Mouse (Mus musculus) midbrain, postnatal 0 days (tissue): ENCODE data around the gene Ccdc146. TPM values are rescaled to one million over a fixed set of nuclear protein-coding genes. Genes with fewer than 3 reads are reported as not detected.
A peak's percentile ranks its signal among the peaks of the same experiment; 100 is the strongest.

ENCODE experiments used
- ATAC-seq: fragments of 200-750 bp; cut with Nextera tagmentation; 2 replicates; pipeline ENCODE4 v1.8.0; 2017; ENCODE audit warnings: moderate number of reproducible peaks, mild to moderate bottlenecking, moderate TSS enrichment, moderate library complexity; ENCODE audit not compliant: low FRiP score
- DNase-seq: peaks from one replicate; pipeline ENCODE4 v3.0.0-alpha.2; 2015; ENCODE audit warnings: low spot score
- H3K27ac ChIP-seq: fragments of 300-500 bp; sonication (generic); 2 replicates; pipeline ENCODE4 v1.5.1; 2014; ENCODE audit warnings: low read depth, mild to moderate bottlenecking, low read length, mixed read lengths
- H3K27me3 ChIP-seq: fragments of 300-500 bp; sonication (generic); 2 replicates; pipeline ENCODE4 v1.6.1; 2014; ENCODE audit warnings: low read length, control low read depth, mixed read lengths; ENCODE audit not compliant: insufficient read depth
- H3K36me3 ChIP-seq: fragments of 300-500 bp; sonication (generic); 2 replicates; pipeline ENCODE4 v1.6.1; 2014; ENCODE audit warnings: low read length, control low read depth, mixed read lengths; ENCODE audit not compliant: insufficient read depth
- H3K4me1 ChIP-seq: fragments of 300-500 bp; sonication (generic); 2 replicates; pipeline ENCODE4 v1.6.1; 2014; ENCODE audit warnings: mild to moderate bottlenecking, control low read depth, antibody characterized with exemption, low read length, mixed read lengths; ENCODE audit not compliant: insufficient read depth
- H3K4me2 ChIP-seq: fragments of 300-500 bp; sonication (generic); 2 replicates; pipeline ENCODE4 v1.6.1; 2014; ENCODE audit warnings: low read depth, mild to moderate bottlenecking, low read length, mixed read lengths; ENCODE audit not compliant: poor library complexity, severe bottlenecking
- H3K4me3 ChIP-seq: fragments of 300-500 bp; sonication (generic); 2 replicates; pipeline ENCODE4 v1.5.1; 2014; ENCODE audit warnings: low read depth, mild to moderate bottlenecking, low read length, moderate library complexity
- H3K9ac ChIP-seq: fragments of 300-500 bp; sonication (generic); replicated peaks from 2 replicates; pipeline ENCODE4 v1.6.1; 2014; ENCODE audit warnings: mild to moderate bottlenecking, low read length, moderate library complexity, mixed read lengths; ENCODE audit not compliant: poor library complexity, severe bottlenecking
- H3K9me3 ChIP-seq: fragments of 300-500 bp; sonication (generic); 2 replicates; pipeline ENCODE4 v1.6.1; 2016; ENCODE audit warnings: low read length, control low read depth
- CTCF ChIP-seq: IDR thresholded peaks from 2 replicates; pipeline ENCODE4 v1.5.1; 2016; ENCODE audit warnings: antibody characterized with exemption, mild to moderate bottlenecking
- WGBS: fragments of 180-500 bp; shearing (Covaris S2); extraction: QIAGEN DNeasy Blood & Tissue Kit; methylation state at CpG from one replicate; pipeline ENCODE4 v1.1.7; 2014; 5-methylcytosine and 5-hydroxymethylcytosine counted together
- polyA plus RNA-seq: library from polyadenylated mRNA; unstranded; fragments of >200 nt; fragmentation: Nextera tagmentation; extraction: Ambion mirVana; gene quantifications from 2 replicates; pipeline ENCODE4 v1.2.1, GENCODE M21; 2015
- total RNA-seq: library from RNA; depleted of rRNA; stranded (reverse); fragments of >200 nt; gene quantifications from 2 replicates; pipeline ENCODE4 v1.2.3, GENCODE M21; 2014

Gene Ccdc146
- total and polyA plus RNA-seq, 2 experiments from 2014 or later = 0.27 to 0.74 TPM

GRCm38 (mm10) chr5:21265049-21265448, 159.4 kb downstream of the Ccdc146 start:
- 0 out of 2 replicates have a peak, but pooled peaks cover 3% of the 10 kb centered on the region for H3K36me3 ChIP-seq
- TF ChIP-seq CTCF = peak; percentile 97
- H3K27ac ChIP-seq = no peak overlapping the region
- no peaks in the 10 kb centered on the region for H3K4me1 ChIP-seq
- H3K9ac ChIP-seq = no peak overlapping the region
- no peaks in the 10 kb centered on the region for H3K9me3 ChIP-seq
- no peak overlapping the region for H3K4me2 ChIP-seq
- WGBS = 13% methylated on average over 4 of the region's 4 CpGs
- H3K27me3 ChIP-seq = no peaks in the 10 kb centered on the region
- peak; percentile 69 for ATAC-seq
- no peak overlapping the region for H3K4me3 ChIP-seq
- peak; percentile 93 for DNase-seq

GRCm38 (mm10) chr5:21264352-21265021, 160.0 kb downstream of the Ccdc146 start:
- ATAC-seq (no peak), DNase-seq (no peak)
- 76% methylated on average over 8 of the region's 8 CpGs for WGBS
- H3K36me3 ChIP-seq = no peaks in the 10 kb centered on the region
- H3K4me1 ChIP-seq = no peaks in the 10 kb centered on the region
- no peak overlapping the region for H3K4me2 ChIP-seq
- H3K9me3 ChIP-seq = no peaks in the 10 kb centered on the region
- no peak overlapping the region for H3K27ac ChIP-seq
- no peak overlapping the region for H3K4me3 ChIP-seq
- no peak for TF ChIP-seq CTCF
- no peak overlapping the region for H3K9ac ChIP-seq
- H3K27me3 ChIP-seq = no peaks in the 10 kb centered on the region

- Histone ChIP-seq H3K36me3 (no peaks in the 10 kb centered on the region), H3K4me2 (no peak overlapping the region), H3K4me1 (no peaks in the 10 kb centered on the region), H3K9ac (no peak overlapping the region), H3K9me3 (no peaks in the 10 kb centered on the region), H3K4me3 (no peak overlapping the region), H3K27ac (no peak overlapping the region), H3K27me3 (no peaks in the 10 kb centered on the region)
- no peak for TF ChIP-seq CTCF
- DNase-seq (peak; percentile 84), ATAC-seq (peak; percentile 72)
- 29% methylated on average over 18 of the region's 18 CpGs for WGBS
Observed at GRCm38 (mm10) chr5:21263202-21264055, 161.0 kb downstream of the Ccdc146 start.

- no peak overlapping the region for H3K9ac ChIP-seq
- H3K36me3 ChIP-seq = no peaks in the 10 kb centered on the region
- TF ChIP-seq CTCF = no peak
- no peak overlapping the region for H3K4me2 ChIP-seq
- H3K27ac ChIP-seq = no peak overlapping the region
- DNase-seq (peak; percentile 32), ATAC-seq (peak; percentile 46; the same call in 1 of the 2 replicates)
- H3K4me3 ChIP-seq = no peak overlapping the region
- H3K27me3 ChIP-seq = no peaks in the 10 kb centered on the region
- H3K9me3 ChIP-seq = no peaks in the 10 kb centered on the region
- H3K4me1 ChIP-seq = no peaks in the 10 kb centered on the region
- 20% methylated on average over 6 of the region's 6 CpGs for WGBS
Observed at GRCm38 (mm10) chr5:21261202-21261844, 163.2 kb downstream of the Ccdc146 start.

GRCm38 (mm10) chr5:21260746-21261145, 163.7 kb downstream of the Ccdc146 start:
- 74% methylated on average over 7 of the region's 7 CpGs for WGBS
- ATAC-seq = no peak
- no peaks in the 10 kb centered on the region for H3K9me3 ChIP-seq

More at GRCm38 (mm10) chr5:21260746-21261145, 163.7 kb downstream of the Ccdc146 start:
- no peaks in the 10 kb centered on the region for H3K36me3 ChIP-seq
- H3K4me1 ChIP-seq = no peaks in the 10 kb centered on the region
- H3K9ac ChIP-seq = no peak overlapping the region
- no peaks in the 10 kb centered on the region for H3K27me3 ChIP-seq
- no peak for TF ChIP-seq CTCF
- no peak overlapping the region for H3K27ac ChIP-seq
- DNase-seq = no peak
- no peak overlapping the region for H3K4me2 ChIP-seq
- H3K4me3 ChIP-seq = no peak overlapping the region
